Mouse (Mus musculus): ENCODE data around the gene Fyb. TPM values are rescaled to one million over a fixed set of nuclear protein-coding genes. Genes with fewer than 3 reads are reported as not detected.

The Fyb gene
- polyA plus RNA-seq, 1 experiment from 2014 or later: 11.0 TPM

DNA sequence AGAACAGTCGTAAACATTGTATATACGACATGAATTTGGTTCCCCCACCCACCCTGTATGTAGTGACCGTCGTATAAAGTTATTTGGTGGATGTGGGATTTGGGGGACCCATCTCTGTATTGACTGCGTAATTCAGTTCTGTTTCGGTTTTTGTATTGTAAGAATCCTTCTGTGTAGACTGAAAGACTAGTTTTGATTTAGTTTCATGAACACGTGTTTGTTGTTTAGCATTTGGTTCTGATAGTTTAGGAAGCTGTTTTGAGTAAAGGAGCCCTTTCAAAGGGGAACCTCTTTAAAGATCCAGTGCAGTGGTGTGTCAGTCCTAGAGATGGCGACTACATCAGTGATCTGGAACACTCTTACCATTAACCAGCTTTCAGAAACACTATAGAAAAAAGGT, 187.0 kb downstream of the Fyb start:
- ATAC-seq (ENCODE audit: low read depth): no peak
- Histone ChIP-seq H3K9me3 (ENCODE audit: control insufficient read depth, low read length) (no peaks in the 10 kb centered on the region), H3K27me3 (replicated peaks; ENCODE audit: control insufficient read depth, insufficient read depth, low read length) (peaks cover 15% of the 10 kb centered on the region), H3K4me3 (ENCODE audit: low read depth, low read length) (peak overlapping the region; percentile 92), H3K4me1 (ENCODE audit: control insufficient read depth, insufficient read depth, low read length) (peaks cover 27% of the 10 kb centered on the region), H3K9ac (ENCODE audit: low read depth, low read length) (peak overlapping the region; percentile 96), H3K36me3 (ENCODE audit: control insufficient read depth, insufficient read depth, low read length) (no peaks in the 10 kb centered on the region), H3K27ac (replicated peaks; ENCODE audit: low read depth, low read length) (no peak overlapping the region), H3K4me2 (ENCODE audit: low read depth, low read length) (peak overlapping the region; percentile 91)
- 6% methylated on average over 8 of the region's 8 CpGs for WGBS
- DNase-seq (ENCODE audit: low spot score): no peak

DNA sequence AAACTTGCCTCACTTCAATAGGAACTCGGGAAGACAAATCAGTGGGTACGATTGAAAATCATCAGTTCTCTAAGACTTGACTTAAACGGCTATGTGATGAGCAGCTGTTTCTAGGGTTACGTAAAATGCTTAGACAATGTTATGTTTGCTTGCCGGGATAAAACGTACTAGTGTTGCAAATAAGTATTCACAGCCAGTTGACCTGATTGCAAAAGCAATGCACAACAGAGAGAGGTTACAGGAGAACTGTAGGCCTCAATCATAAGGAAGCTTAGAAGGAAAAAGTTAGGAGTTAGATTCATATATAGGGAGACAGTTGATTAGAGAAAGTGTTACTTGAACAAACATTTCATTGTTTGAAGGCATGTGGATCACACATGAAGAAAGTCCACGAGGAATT, 187.7 kb downstream of the Fyb start:
- no peak overlapping the region for H3K4me3 ChIP-seq (ENCODE audit: low read depth, low read length)

GRCm38 (mm10) chr15:6711226-6711625, 188.6 kb downstream of the Fyb start:
- Histone ChIP-seq H3K4me3 (ENCODE audit: low read depth, low read length) (no peak overlapping the region), H3K27ac (replicated peaks; ENCODE audit: low read depth, low read length) (no peak overlapping the region), H3K9ac (ENCODE audit: low read depth, low read length) (no peak overlapping the region), H3K4me2 (ENCODE audit: low read depth, low read length) (no peak overlapping the region), H3K4me1 (ENCODE audit: control insufficient read depth, insufficient read depth, low read length) (peaks cover 31% of the 10 kb centered on the region), H3K36me3 (ENCODE audit: control insufficient read depth, insufficient read depth, low read length) (no peaks in the 10 kb centered on the region), H3K27me3 (replicated peaks; ENCODE audit: control insufficient read depth, insufficient read depth, low read length) (peaks cover 4% of the 10 kb centered on the region), H3K9me3 (ENCODE audit: control insufficient read depth, low read length) (no peaks in the 10 kb centered on the region)
- no peak for DNase-seq (ENCODE audit: low spot score)
- WGBS: 81% methylated on average over 7 of the region's 7 CpGs
- no peak for ATAC-seq (ENCODE audit: low read depth)

More for the DNA sequence above, 187.7 kb downstream of the Fyb start:
- DNase-seq (ENCODE audit: low spot score) (no peak), ATAC-seq (ENCODE audit: low read depth) (no peak)
- Histone ChIP-seq H3K36me3 (ENCODE audit: control insufficient read depth, insufficient read depth, low read length) (no peaks in the 10 kb centered on the region), H3K4me1 (ENCODE audit: control insufficient read depth, insufficient read depth, low read length) (peaks cover 31% of the 10 kb centered on the region), H3K4me2 (ENCODE audit: low read depth, low read length) (peak overlapping the region; percentile 91), H3K9me3 (ENCODE audit: control insufficient read depth, low read length) (no peaks in the 10 kb centered on the region), H3K27me3 (replicated peaks; ENCODE audit: control insufficient read depth, insufficient read depth, low read length) (peaks cover 13% of the 10 kb centered on the region), H3K9ac (ENCODE audit: low read depth, low read length) (no peak overlapping the region), H3K27ac (replicated peaks; ENCODE audit: low read depth, low read length) (no peak overlapping the region)
- 48% methylated on average over 7 of the region's 7 CpGs for WGBS

Other genes with a start within 250 kb of the Fyb start
- gene Dab2, start 223.1 kb upstream of the Fyb start, polyA plus RNA-seq (2014; fragmentation: Nextera tagmentation; extraction: Ambion mirVana): 100 and 102 TPM in 2 replicates
- gene C9, start 77.5 kb upstream of the Fyb start, polyA plus RNA-seq (2014; fragmentation: Nextera tagmentation; extraction: Ambion mirVana): not detected in 2 replicates
- gene Rictor, start 185.5 kb downstream of the Fyb start, polyA plus RNA-seq (2014; fragmentation: Nextera tagmentation; extraction: Ambion mirVana): 32.1 and 37.1 TPM in 2 replicates

Measured in embryonic facial prominence, embryonic 14.5 days (tissue).